Mouse (Mus musculus) ES-Bruce4 (cell line): ENCODE data around the gene Hnrnpm.

Experiments
- CTCF ChIP-seq: IDR thresholded peaks from one replicate; pipeline ENCODE4 v1.8.1; 2011; ENCODE audit warnings: low read depth, low read length
- POLR2A ChIP-seq: IDR thresholded peaks from one replicate; pipeline ENCODE4 v1.8.1; 2011; ENCODE audit warnings: low read length; ENCODE audit not compliant: insufficient read depth

- TF ChIP-seq CTCF (no peak), POLR2A (no peak)
Observed at GRCm38 (mm10) chr17:33718384-33718881, 31.8 kb upstream of the Hnrnpm start, which contains the start of gene March2.
